Mouse (Mus musculus): ENCODE results near the gene Cr2. TPM values are rescaled to one million over a fixed set of nuclear protein-coding genes. Genes with fewer than 3 reads are reported as not detected.

The Cr2 gene
- total and polyA plus RNA-seq, 3 experiments = 0.08 TPM; not detected in 2

DNA sequence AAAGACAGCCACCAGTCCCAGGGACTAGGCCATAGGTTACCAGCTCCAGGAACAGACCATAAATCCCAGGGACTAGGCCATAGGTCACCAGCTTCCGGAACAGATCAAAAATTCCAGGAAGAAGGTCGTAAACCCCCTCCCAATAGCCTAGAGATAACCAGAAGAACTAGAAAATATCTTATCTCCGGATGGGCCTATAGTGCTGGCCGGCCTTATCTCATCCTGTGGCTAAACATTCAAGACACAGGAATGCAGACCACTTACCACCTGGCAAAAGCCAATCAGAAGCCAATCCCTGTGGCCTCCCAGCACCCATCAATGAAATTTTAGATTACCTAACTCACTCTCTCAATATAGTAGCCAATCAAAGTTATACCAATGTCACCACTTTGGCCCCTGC is 75.8 kb downstream of the Cr2 start (continued):
- TF ChIP-seq ZC3H11A (IDR thresholded peaks at IDR 0.05; ENCODE audit: low read depth, low read length) = no peak

DNA sequence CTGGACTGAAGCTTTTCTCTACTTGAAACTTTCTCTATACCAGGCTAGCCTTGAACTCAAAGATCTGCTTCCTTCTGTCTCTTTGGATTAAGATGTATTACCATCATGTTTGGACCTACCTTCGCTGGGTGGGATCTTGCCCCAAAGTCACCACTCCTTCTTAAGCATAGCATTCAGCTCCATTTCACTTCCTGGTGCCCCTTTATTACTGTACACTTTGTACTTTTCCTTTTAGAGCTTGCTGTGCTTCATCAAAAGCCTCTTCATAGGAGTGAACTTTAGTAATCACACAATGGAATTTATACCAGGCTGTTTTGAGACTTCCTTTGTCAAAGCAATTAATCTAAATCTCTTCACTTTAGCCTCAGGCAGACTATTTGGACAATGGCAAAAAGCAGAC is 78.5 kb downstream of the Cr2 start:
- DNase-seq (ENCODE audit: low read depth, low spot score) = no peak

DNA sequence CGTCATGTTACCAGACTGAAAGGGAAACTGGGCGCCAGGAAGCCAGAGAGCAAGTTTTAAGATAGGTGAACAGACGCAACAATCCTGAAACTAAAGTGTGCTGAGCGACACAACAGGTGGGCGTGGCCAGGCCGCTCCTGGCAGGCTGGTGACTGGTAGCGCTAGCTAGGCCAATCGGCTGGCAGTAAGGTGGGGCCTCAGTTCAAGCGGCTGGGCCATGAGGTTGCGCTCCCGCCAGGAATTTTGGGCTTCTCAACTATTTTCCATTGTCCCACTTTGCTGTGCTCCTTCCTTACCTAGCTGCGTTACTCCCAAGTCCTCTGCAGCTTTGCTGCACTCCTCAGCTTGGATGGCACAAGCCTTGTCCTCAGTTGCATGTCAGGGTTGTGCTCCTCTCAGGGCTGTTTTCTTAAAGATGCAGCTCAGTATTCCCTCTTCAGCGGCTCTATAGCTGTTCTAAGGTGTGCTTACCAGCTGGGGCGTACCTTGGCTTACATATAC is 84.2 kb downstream of the Cr2 start, which contains the start of gene Cd46:
Gene Cd46, minus strand, starts transcription at position 30 of the 501 bp plus-strand sequence.
- Histone ChIP-seq H3K79me2 (ENCODE audit: control insufficient read depth, insufficient read depth, low read length, poor library complexity) (no peaks in the 10 kb centered on the region; the same call in 1 of the 2 replicates), H3K4me3 (ENCODE audit: control insufficient read depth in 1 of 2, insufficient read depth in 1 of 2, low read depth in 2 of 2, low read length in 2 of 2) (peak within 1 kb of the TSS; percentile 83 to 95), H3K9me3 (replicated peaks; ENCODE audit: insufficient read depth, low read length) (no peaks in the 10 kb centered on the region), H3K4me1 (ENCODE audit: control insufficient read depth in 1 of 2, insufficient read depth in 2 of 2, low read length in 2 of 2) (peaks cover 0 to 4% of the 10 kb centered on the region in 2 experiments; a peak in 1 of 4 replicates), H3K27ac (ENCODE audit: control insufficient read depth, low read depth, low read length) (peak within 1 kb of the TSS; percentile 94), H3K36me3 (ENCODE audit: control insufficient read depth in 1 of 2, insufficient read depth in 2 of 2, low read length in 2 of 2) (peaks cover 0 to 9% of the 10 kb centered on the region in 2 experiments; a peak in 3 of 4 replicates), H3K9ac (ENCODE audit: control insufficient read depth, low read depth, low read length, poor library complexity, severe bottlenecking) (peak within 1 kb of the TSS; percentile 84), H3K27me3 (ENCODE audit: control insufficient read depth in 1 of 2, insufficient read depth in 2 of 2, low read length in 2 of 2) (no peaks in the 10 kb centered on the region)
- TF ChIP-seq MYC (IDR thresholded peaks at IDR 0.05; ENCODE audit: low read depth, low read length) (peak; percentile 75), JUND (IDR thresholded peaks at IDR 0.05; ENCODE audit: low read depth, low read length) (0 out of 2 replicates have a peak, but pooled peaks have one; percentile 10), HCFC1 (IDR thresholded peaks at IDR 0.05; ENCODE audit: low read depth, low read length) (peak; percentile 49), POLR2AphosphoS2 (IDR thresholded peaks at IDR 0.05; ENCODE audit: low read length) (peak; percentile 88), CHD1 (IDR thresholded peaks at IDR 0.05; ENCODE audit: low read depth, low read length) (0 out of 2 replicates have a peak, but pooled peaks have one; percentile 3), SIN3A (IDR thresholded peaks at IDR 0.05; ENCODE audit: low read length) (peak; percentile 30), E2F4 (IDR thresholded peaks at IDR 0.05; ENCODE audit: borderline replicate concordance, low read depth, low read length) (peak; percentile 57; the same call in 1 of the 2 replicates), USF1 (IDR thresholded peaks at IDR 0.05; ENCODE audit: low read depth, low read length) (peak; percentile 28; the same call in 1 of the 2 replicates), NELFE (IDR thresholded peaks at IDR 0.05; ENCODE audit: low read depth, low read length) (peak; percentile 72; the same call in 1 of the 2 replicates), BHLHE40 (IDR thresholded peaks at IDR 0.05; ENCODE audit: borderline replicate concordance, low read depth, low read length) (no peak), MAZ (IDR thresholded peaks at IDR 0.05; ENCODE audit: low read depth, low read length) (no peak), ZKSCAN1 (IDR thresholded peaks at IDR 0.05; ENCODE audit: low read depth, low read length) (no peak), ZMIZ1 (IDR thresholded peaks at IDR 0.05; ENCODE audit: low read depth, low read length) (peak; percentile 72), NRF1 (IDR thresholded peaks at IDR 0.05; ENCODE audit: insufficient read depth, low read depth, low read length, poor library complexity, severe bottlenecking) (0 out of 2 replicates have a peak, but pooled peaks have one; percentile 19), CTCF (IDR thresholded peaks at IDR 0.05 in 2 of 3, conservative IDR thresholded peaks at IDR 0.05 in 1 of 3; ENCODE audit: control insufficient read depth in 1 of 3, insufficient read depth in 1 of 3, low read depth in 2 of 3, low read length in 3 of 3, poor library complexity in 1 of 3, severe bottlenecking in 1 of 3) (no peak), ELF1 (IDR thresholded peaks at IDR 0.05; ENCODE audit: low read depth, low read length) (no peak), MAFK (IDR thresholded peaks at IDR 0.05; ENCODE audit: borderline replicate concordance, low read depth, low read length) (no peak), MXI1 (IDR thresholded peaks at IDR 0.05; ENCODE audit: low read depth, low read length) (peak; percentile 78), POLR2AphosphoS5 (IDR thresholded peaks at IDR 0.05; ENCODE audit: borderline replicate concordance, low read depth, low read length) (peak; percentile 79; the same call in 1 of the 2 replicates), TCF12 (IDR thresholded peaks at IDR 0.05; ENCODE audit: low read depth, low read length) (peak; percentile 64), MAX (IDR thresholded peaks at IDR 0.05; ENCODE audit: low read length) (peak; percentile 91), TBP (IDR thresholded peaks at IDR 0.05; ENCODE audit: low read depth, low read length) (peak; percentile 84), UBTF (IDR thresholded peaks at IDR 0.05; ENCODE audit: borderline replicate concordance, insufficient read depth, low read depth, low read length) (no peak), POLR2A (IDR thresholded peaks at IDR 0.05; ENCODE audit: control insufficient read depth in 1 of 2, insufficient read depth in 1 of 2, low read depth in 1 of 2, low read length in 2 of 2, poor library complexity in 1 of 2) (peak; percentile 76 to 89; a peak in 3 of 4 replicates), RAD21 (IDR thresholded peaks at IDR 0.05; ENCODE audit: low read depth, low read length) (no peak), USF2 (IDR thresholded peaks at IDR 0.05; ENCODE audit: borderline replicate concordance in 1 of 2, insufficient read depth in 1 of 2, low read depth in 1 of 2, low read length in 2 of 2) (no peak)
- DNase-seq (ENCODE audit: low read depth, low spot score) = peak; percentile 98

More for the DNA sequence above, 78.5 kb downstream of the Cr2 start:
- Histone ChIP-seq H3K79me2 (ENCODE audit: control insufficient read depth, insufficient read depth, low read length, poor library complexity) (no peaks in the 10 kb centered on the region), H3K27me3 (ENCODE audit: control insufficient read depth in 1 of 2, insufficient read depth in 2 of 2, low read length in 2 of 2) (no peaks in the 10 kb centered on the region), H3K27ac (ENCODE audit: control insufficient read depth, low read depth, low read length) (no peak overlapping the region), H3K36me3 (ENCODE audit: control insufficient read depth in 1 of 2, insufficient read depth in 2 of 2, low read length in 2 of 2) (peaks cover 11 to 13% of the 10 kb centered on the region in 2 experiments), H3K4me1 (ENCODE audit: control insufficient read depth in 1 of 2, insufficient read depth in 2 of 2, low read length in 2 of 2) (peaks cover 0 to 7% of the 10 kb centered on the region in 2 experiments; a peak in 1 of 4 replicates), H3K9me3 (replicated peaks; ENCODE audit: insufficient read depth, low read length) (no peaks in the 10 kb centered on the region), H3K4me3 (ENCODE audit: control insufficient read depth in 1 of 2, insufficient read depth in 1 of 2, low read depth in 2 of 2, low read length in 2 of 2) (no peak overlapping the region), H3K9ac (ENCODE audit: control insufficient read depth, low read depth, low read length, poor library complexity, severe bottlenecking) (no peak overlapping the region)
- no peak for TF ChIP-seq JUND (IDR thresholded peaks at IDR 0.05; ENCODE audit: low read depth, low read length)

Data from MEL (cell line).